Mouse (Mus musculus) frontal cortex, adult 2 months (tissue): Measurements from ENCODE around the gene Dgkd. TPM values are rescaled to one million over a fixed set of nuclear protein-coding genes. Genes with fewer than 3 reads are reported as not detected.

Experiments used
- DNase-seq, 2 experiments: peaks; one replicate each; pipeline ENCODE4 v3.0.0; 2022; ENCODE audit warnings: low spot score in 1 of 2; ENCODE audit errors: extremely low spot score in 1 of 2
- polyA plus RNA-seq: library from polyadenylated mRNA; depleted of rRNA; stranded (reverse); fragments of >200 nt; gene quantifications from 2 replicates; pipeline ENCODE4 v1.2.3, GENCODE M21; 2012; rRNA removed

Gene Dgkd
- polyA plus RNA-seq, 1 experiment: 73.7 TPM

DNA sequence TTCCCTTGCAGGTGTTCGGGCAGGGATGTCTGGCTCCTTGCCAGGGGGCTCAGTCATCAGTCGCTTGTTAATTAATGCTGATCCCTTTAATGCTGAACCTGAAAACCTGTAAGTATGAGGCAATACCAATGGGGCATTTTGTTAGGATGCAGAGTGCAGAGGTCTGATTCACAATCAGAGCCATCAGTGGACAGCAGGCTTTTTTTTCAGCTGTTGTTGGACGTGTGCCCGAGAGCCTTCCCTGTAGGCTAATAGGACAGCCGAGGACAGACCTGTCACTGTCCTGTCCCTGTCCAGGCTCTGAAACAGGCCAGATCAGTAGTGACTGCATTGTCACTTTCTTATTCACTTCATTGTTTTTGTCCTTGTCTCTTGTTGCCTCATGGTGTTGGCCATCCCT, 76.6 kb downstream of the Dgkd start:
- DNase-seq: no peak

GRCm38 (mm10) chr1:87933051-87933450, 80.0 kb downstream of the Dgkd start:
- peak; percentile 55 to 64 for DNase-seq

- peak in 1 of 2 experiments; percentile 48 for DNase-seq
Observed at GRCm38 (mm10) chr1:87935095-87935494, 82.0 kb downstream of the Dgkd start.

DNA sequence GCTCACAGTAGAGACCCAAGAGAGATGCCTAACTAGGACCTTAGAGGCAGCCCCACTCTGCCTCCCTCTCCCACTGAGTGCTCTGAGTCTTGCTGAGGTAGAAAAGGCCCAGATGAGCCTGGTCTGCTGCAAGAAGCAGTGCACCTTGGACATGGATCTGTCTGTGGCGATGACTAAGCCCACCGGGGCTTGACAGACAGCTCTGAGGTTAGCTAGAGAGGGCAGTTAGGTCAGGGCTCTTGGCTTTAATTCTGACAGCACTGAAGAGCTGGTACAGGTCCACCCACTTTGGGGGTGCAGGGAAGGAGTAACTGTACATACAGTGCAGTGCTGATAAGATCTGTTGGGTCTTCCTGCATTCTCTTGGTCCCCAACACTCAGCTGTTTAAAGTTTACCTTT, 82.5 kb downstream of the Dgkd start:
- no peak for DNase-seq

- peak in 1 of 2 experiments; percentile 67 for DNase-seq
Observed at GRCm38 (mm10) chr1:87936075-87936474, 83.0 kb downstream of the Dgkd start.

- DNase-seq: no peak
Observed at GRCm38 (mm10) chr1:87936516-87936915, 83.4 kb downstream of the Dgkd start.

- DNase-seq: no peak
Observed at GRCm38 (mm10) chr1:87941765-87942164, 88.7 kb downstream of the Dgkd start.

GRCm38 (mm10) chr1:87947681-87948091, 94.6 kb downstream of the Dgkd start:
- no peak for DNase-seq

- DNase-seq: no peak
Observed at GRCm38 (mm10) chr1:87951641-87952040, 98.6 kb downstream of the Dgkd start.

- no peak for DNase-seq
Observed at GRCm38 (mm10) chr1:87953073-87953472, 100.0 kb downstream of the Dgkd start.

DNA sequence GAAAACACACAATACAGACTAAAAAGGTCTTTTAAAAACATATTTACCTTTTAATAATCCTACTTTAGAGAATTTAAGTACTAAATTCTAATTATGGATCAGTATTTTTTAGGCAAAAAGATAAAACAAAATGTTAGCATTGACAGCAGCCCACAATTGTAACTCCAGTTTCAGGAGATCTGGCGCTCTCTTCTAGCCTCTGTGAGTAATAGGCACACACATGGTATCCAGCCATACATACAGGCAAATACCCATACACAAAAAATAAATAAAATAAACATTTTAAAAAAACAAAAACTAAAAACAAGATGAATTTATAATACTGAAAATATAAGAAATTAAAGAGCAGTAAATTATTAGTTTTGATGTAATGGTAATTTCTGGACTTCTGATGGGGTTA, 105.8 kb downstream of the Dgkd start:
- DNase-seq: no peak

DNA sequence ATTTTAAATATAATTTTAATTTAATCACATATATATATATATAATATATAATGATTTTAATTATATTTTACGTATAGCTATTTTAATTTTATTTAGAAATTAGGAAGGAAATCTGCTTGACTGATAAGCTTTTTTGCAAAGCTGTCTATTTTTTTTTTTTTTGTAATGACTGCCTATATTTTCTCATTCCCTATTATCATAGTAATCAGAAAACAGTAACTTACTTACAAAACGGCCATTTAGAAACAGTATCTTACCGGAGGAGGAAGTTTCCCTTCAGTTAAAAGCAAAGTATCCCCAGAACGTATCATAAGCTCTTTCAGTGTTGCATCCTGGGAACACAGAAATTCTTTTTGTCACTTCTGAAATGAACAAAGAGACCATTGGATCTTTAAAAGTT, 106.4 kb downstream of the Dgkd start:
- DNase-seq: no peak

- DNase-seq: no peak
Observed at GRCm38 (mm10) chr1:87959998-87960431, 106.9 kb downstream of the Dgkd start.

GRCm38 (mm10) chr1:87960752-87961151, 107.7 kb downstream of the Dgkd start:
- no peak for DNase-seq

DNA sequence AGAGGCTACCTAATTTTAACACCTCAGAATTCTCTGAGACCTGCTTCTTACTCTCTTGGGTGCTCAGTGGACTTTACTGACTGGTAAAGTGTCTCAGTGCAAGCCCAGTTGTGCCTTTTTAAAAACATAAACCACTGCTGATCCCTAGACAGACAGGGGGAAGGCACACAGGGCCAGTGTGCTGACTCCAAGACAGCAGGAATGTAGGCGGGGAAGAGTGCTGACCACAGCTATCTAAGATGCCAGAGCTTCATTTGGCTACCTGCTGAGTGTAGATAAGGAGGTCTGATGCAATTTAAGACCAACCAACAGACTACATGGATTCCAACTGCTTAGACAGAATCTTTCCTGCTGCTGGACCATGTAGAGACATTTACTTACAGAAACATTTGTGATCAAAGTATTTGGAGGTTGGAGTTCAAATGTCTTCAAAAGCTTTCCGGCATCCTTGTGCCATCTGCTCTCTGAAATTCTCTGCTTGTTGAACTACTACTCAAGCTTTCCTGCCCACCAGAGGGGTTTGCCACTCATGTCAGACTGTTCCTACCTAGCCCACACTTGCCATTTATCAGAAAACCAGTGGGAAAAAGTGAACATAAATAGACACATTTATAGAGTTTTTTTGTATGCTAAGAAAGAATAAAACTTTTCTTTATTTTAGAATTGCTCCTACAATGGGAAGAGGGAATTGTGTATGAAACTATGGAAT, 108.5 kb downstream of the Dgkd start:
- DNase-seq: no peak

DNA sequence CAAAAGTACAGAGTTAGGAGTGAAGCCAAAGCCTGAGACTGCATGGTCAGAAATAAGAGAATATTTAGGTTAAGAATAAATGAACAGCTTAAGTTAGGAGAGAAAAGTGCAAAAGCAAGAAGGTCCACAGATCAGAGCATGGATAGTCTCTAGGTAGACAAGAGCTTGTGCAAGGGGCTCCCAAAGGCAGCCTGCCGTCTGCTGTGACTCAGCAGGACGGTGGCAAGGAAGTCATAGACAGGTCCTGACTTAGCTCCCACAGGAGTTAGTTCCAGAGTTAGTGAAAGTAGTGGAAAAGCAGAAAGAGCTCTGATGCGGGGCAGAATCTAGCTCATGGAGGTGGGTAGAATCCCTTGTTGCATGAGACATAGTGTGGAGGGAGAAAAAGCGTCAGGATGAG, 117.3 kb downstream of the Dgkd start:
- no peak for DNase-seq

GRCm38 (mm10) chr1:87982291-87982690, 129.2 kb downstream of the Dgkd start:
- peak in 1 of 2 experiments; percentile 48 for DNase-seq

- DNase-seq: no peak
Observed at GRCm38 (mm10) chr1:87992716-87993115, 139.6 kb downstream of the Dgkd start.

Other genes starting within 250 kb of the Dgkd start
- gene Inpp5d, start 233.0 kb upstream of the Dgkd start, polyA plus RNA-seq: 13.1 and 19.8 TPM in 2 replicates
- 73.7 and 83.3 TPM in 2 replicates for gene Atg16l1, start 97.4 kb upstream of the Dgkd start, polyA plus RNA-seq
- gene Sag, start 49.6 kb upstream of the Dgkd start, polyA plus RNA-seq: 3.6 and 4.5 TPM in 2 replicates
- gene Usp40, start 155.3 kb downstream of the Dgkd start, polyA plus RNA-seq: 17.9 and 19.4 TPM in 2 replicates
- gene Ugt1a10, start 202.1 kb downstream of the Dgkd start, polyA plus RNA-seq: not detected in 2 replicates
- not detected in 2 replicates for gene Ugt1a9, start 217.5 kb downstream of the Dgkd start, polyA plus RNA-seq
- gene Ugt1a8, start 234.5 kb downstream of the Dgkd start, polyA plus RNA-seq: 0.04 TPM in 1 of 2 replicates, not detected in the other
- gene Ugt1a7c, start 241.8 kb downstream of the Dgkd start, polyA plus RNA-seq: 0.61 and 1.2 TPM in 2 replicates
- 0.06 and 0.08 TPM in 2 replicates for gene Ugt1a6b, start 250.0 kb downstream of the Dgkd start, polyA plus RNA-seq